Mouse (Mus musculus) heart, postnatal 4 days (tissue): ENCODE data around the gene Ror2. TPM values are rescaled to one million over a fixed set of nuclear protein-coding genes. Genes with fewer than 3 reads are reported as not detected.
A peak's percentile ranks its signal among the peaks of the same experiment; 100 is the strongest.

Experiments used
- DNase-seq: peaks from one replicate; pipeline ENCODE4 v3.0.0; 2021
- total RNA-seq, 2 experiments: library from RNA; stranded (reverse); gene quantifications; 2 replicates each; pipeline ENCODE4 v1.2.3; 2021

Ror2 gene
- total RNA-seq, 2 experiments from 2014 or later, result 13.2 to 14.6 TPM

DNA sequence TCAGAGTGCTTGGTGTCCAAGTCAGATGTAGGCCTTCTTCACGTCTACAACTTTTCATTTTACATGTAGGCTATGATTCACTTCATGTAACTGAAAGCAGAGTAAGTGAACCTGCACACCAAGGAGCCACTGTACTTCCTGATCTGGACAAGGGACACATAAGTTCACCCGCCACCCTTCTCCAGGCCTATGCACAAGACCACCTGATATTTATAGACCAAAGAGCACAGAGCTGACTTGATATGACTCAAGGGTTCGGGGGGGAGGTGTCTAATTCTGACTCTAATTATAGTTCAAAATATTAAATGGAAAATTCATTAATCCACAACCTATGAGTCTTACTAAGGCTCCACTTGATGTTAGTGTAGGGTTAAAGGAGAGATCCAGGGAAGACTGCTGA lies 14.3 kb downstream of the Ror2 start:
- DNase-seq, result no peak

DNA sequence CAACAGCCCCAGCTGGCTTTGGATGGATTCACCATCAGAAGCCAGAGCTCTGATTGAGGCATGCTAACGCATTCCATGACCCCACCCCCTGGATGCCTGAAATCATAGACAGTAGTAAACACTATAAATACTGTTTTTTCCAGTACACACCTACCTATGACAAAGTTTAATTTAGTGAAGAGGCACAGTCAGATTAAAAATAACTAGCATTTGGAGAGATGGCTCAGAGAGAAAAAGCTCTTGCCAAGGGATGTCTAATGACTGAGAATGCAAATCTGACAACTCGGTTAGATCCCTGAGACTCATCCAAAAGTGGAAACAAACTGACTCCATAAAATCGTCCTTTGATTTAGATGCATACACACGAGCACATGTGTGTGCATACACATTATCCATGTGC lies 15.4 kb downstream of the Ror2 start:
- no peak for DNase-seq

DNA sequence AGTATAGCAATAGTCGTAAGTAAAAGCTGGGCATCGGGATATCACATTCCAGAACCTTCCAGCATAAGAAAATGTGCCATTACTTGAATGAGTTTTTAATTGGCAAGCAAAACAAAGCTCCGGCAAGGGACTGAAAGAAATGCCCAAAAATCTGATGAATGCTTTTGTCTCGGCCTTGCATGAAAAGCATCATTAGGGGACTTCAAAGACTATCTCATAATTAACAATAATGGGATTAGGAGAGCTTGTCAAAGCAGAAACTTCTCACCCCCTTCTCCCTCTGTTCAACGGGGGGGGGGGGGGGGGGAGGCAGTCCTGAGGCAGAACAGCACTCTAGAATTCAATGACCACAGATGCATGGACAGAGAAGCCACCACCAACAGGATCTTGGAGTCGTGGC lies 17.4 kb downstream of the Ror2 start:
- no peak for DNase-seq

DNA sequence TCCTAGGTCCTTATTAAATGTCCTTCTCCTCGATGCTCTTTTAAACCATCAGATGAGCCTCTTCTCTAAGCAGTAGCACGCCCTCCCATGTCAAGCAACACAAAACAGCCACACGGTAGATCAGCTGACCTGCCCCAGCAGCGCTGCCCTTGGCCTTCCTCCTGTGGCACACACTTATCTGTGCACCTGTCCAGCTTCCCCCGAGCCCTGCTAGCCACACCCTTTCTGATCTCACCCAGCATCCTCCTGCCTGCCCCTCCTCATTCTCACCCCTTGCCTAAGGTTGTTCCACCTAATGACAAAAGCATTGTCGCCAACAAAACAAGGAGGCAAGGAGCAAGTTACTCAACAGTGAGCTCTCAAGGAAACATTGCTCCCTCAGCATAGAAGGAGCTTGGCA lies 18.1 kb downstream of the Ror2 start:
- no peak for DNase-seq

GRCm38 (mm10) chr13:53267155-53267554 lies 18.8 kb downstream of the Ror2 start:
- no peak for DNase-seq

- no peak for DNase-seq
Observed at GRCm38 (mm10) chr13:53266543-53266951, 19.4 kb downstream of the Ror2 start.

DNA sequence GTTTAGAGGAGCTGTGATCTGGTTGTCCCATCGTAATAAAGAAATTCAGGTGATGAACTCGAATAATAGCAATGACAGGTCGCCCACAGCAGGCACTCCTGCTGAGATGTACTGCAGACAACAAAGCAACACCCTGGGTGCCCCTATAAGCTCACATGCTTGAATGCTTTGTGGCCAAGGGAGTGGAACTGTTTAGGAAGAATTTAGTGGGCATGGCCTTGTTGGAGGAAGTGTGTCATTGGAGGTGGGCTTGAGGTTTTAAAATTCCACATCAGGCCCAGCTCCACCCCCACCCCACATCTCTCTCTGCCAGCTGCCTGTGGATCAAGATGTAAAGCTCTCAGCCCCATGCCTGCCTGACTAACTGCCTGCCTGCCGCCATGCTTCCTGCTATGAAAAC lies 21.0 kb downstream of the Ror2 start:
- no peak for DNase-seq

DNA sequence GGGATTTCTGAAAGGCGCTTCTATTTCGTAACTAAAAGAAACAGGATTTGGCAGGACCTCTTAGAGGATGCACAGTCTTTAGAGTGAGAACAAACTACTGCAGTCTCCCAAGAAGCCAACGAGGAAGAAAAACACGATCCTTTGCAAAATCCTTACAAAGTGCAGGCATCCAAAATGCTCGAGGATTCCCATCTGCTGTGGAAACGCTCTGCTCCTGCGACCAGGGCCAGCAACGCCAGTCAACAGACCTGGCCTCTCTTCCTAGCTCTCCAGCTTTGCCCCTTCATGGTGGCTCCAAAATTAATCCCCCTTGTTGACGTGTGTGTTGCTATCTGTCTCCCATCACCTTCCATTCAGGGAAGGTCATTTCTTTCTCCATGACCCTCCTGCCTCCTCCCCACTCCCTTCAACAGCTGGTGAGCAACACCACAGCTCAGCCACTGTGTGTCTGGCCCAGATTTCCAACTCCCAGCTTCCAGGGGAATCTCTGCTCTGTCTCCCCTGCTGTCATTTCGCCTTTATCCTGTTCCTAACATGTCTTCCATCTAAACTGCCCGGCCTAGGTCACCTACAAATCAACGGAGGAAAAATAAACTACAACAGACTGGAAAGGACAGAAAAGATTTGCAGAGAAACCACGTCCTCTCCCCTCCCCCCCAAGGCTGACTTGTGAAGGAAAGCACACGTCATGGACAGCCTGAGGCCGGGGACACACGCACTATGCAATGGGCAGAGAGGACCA lies 23.2 kb downstream of the Ror2 start:
- peak; percentile 42 for DNase-seq

GRCm38 (mm10) chr13:53261106-53261771 lies 24.7 kb downstream of the Ror2 start:
- peak; percentile 85 for DNase-seq

DNA sequence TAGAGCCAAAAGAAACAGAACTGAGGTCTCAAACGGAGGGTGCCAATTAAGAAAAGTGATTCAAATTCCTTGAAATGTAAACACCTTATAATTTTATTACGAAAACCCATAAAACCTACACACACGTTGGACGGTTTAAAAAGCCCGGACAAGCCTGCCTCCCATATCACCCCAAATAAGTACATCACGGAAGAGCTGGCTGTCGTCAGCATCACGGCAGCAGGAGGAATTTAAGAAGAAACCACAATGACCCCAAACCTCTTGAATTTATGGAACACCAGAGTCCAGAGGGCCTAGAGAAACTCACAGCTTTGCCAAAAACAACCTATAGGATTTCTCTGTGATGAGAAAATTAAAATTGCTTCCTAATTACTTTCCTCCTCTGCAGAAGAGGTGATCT lies 27.0 kb downstream of the Ror2 start:
- DNase-seq, result no peak

GRCm38 (mm10) chr13:53258497-53258896 lies 27.4 kb downstream of the Ror2 start:
- DNase-seq, result no peak

DNA sequence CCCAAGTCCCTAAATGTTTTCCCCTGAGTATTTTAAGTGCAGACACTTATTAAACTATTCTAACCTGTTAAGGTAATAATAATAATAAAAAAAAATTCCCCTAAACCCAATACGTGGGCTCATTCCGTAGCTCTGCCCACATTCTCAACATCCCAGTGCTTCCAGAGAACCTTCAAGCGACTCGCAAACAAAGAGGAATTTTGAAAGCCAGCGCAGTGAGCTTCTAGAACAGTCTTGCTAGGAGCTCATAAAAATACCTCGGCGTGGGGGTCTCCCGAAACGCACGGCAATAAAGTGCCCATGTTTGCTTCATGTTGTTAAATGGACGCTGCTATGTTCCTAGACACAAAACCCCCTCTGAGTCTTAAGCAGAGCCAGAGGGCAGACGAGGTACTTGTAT lies 32.7 kb downstream of the Ror2 start:
- no peak for DNase-seq

DNA sequence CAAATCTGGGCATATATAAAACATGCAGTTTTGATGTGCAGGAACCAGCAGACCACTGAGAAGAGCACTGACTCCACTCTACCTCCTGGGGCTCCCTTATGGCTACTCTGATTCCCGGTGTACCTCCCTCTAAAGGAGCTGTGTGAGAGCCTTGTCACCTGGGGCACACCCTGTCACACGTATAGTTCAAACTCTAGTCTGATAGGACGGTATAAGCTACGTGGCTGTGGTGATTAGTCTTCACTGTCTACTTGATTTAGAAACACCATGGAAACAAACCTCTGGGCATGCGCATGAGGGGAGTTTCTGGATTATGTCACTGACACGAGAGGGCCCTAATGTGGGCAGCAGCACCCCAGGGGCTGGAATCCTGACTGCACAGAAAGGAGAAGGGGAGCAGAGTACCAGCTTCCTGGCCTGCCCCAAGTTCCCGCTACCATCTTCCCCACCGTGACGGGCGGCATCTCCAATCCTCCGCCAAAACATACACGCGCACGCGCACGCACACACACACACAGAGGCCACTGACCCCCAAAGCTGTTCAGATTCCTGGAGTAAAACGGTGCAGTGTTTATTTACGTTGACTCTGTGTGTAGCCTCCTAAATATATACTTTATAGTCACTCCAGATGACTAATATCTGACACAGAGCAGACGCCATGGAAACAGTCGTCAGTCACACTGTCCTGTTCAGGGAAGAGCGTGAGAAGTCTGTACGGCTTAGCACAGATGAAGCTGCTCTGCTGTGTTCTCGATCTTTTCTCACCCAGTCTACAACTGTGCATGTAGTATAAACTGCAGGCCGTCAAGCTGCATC lies 37.1 kb downstream of the Ror2 start:
- DNase-seq, result no peak

- no peak for DNase-seq
Observed at GRCm38 (mm10) chr13:53248080-53248479, 37.8 kb downstream of the Ror2 start.

- DNase-seq, result no peak
Observed at GRCm38 (mm10) chr13:53247175-53247574, 38.7 kb downstream of the Ror2 start.

- DNase-seq, result no peak
Observed at GRCm38 (mm10) chr13:53244151-53244550, 41.8 kb downstream of the Ror2 start.

DNA sequence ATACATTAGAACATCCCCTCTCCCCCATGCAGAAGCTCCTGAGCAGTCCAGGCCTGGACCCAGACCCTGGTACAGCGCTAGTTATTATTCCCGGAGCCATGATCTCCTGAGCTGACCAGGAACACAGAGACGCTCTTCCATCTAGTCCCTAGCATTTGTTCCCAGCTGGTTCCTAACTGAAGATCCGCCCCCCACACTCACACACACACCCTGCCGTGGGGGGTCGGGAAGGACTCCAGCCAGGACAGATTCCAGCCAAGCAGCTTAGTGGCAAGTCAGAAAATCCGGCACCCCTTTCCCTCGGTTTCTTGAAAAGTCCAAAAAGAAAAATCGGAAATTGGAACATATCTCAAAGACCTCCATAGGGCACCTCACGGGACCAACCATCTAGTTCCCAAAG lies 48.5 kb downstream of the Ror2 start:
- DNase-seq, result peak; percentile 46

DNA sequence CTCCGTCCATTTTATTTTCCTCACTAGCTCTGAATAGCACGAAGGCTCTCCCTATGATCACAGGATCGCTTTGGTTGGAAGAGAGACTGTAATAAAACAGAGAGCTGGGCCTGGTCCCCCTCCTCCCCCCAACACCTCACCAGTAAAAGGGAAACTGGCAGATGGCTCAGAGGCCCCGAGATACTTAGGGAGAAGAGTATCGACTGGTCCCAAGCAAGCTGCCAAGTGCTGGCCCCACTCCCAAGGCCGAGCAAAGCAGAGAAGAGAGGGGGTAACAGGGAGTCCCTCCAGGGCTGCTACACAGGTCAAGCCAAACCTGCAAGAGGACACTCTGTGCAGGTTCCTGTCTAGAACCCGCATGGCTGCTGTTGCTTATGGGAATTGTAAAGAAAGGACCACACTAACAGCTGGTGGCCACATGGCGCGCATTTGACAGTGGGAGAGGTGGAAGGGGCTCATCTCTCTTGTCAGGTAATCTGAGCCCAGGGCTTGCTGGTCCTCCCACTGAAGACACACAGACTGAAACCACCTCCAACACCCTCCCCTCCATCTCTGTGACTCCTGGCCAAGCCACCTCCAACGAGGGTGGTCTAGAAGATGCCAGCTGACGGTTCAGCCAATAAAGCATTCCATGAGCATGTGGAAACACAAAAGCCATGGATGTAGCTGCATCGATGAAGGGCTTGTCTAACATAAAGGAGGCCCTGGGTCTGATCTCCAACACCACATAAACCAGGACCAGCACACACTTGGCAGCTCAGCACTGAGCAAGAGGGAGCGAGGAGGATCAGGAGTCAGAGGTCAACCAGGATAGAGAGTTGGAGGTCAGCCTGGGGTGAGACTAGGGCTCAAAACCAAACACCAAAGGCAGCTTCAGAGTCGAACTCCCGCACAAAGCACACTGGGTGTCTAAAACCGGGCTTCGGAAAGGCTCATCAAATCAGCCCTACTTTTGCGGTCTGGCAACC lies 49.2 kb downstream of the Ror2 start:
- DNase-seq, result peak; percentile 54

- DNase-seq, result no peak
Observed at GRCm38 (mm10) chr13:53235953-53236352, 50.0 kb downstream of the Ror2 start.

DNA sequence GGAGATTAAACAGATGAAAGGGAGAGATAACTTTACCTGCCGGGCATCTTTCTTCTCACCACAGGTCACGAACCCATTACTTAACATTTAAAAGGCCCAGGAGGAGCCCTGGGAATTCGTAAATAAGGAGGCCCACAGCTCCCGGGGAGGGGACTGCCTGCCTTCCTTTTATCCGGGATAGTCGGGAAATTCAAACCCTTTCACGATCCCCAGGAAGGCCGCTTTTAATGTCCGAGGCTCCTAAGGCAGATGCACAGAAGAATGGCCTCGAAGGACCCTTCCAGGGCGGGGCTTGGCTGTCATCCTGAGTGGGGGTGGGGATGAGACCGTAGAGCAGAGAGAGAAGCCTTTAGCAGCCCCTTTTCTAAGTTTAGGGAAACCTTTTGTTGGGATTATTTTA lies 51.1 kb downstream of the Ror2 start:
- peak; percentile 43 for DNase-seq

DNA sequence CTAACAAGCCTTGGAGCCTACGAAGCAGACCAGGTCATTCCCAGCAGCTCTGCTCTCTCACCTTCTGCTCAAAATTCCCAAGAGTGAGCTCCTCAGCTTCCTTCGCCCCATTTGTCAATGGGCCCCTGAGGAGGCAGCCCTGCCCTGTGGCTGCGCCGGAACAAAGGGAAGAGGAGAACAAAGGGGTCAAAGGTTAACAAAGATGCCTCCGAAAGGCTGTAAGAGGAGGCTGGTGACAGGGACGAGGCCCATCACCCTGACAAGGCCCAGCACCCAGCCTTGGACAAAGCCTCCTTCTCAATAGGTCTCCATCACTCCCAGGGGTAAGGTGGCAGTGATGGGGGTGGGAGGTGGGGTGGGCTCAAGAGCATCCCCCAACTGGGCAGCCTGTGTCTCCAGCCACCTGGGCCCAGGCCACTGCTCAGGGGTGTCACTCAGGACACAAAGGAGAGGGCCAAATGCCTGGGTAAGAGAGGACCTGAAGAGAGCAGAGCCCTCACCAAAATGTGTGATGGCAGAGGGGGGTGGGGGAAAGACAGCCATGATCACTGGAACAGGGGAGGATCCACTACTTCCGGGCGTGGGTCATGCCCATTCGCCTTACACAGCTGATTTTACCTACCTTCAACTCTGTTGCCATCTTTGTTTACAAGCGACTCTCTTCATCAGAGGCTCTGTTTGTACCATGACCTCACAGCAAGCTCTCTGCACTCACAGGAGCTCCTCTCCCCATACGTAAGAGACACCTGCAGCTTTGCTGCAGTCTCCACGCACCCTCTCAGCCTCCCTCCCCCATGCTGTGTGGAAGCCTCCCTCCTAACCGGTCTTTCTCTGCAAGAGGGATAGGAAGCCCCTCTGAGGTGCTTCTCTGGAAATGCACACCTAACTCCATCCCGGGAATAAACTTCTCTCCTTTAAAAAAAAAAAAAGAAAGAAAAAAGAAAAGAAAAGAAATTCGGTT lies 51.8 kb downstream of the Ror2 start:
- no peak for DNase-seq
